Mouse (Mus musculus): ENCODE results near the gene Pex5. TPM values are rescaled to one million over a fixed set of nuclear protein-coding genes. Genes with fewer than 3 reads are reported as not detected.

Gene Pex5
- total RNA-seq, 2 experiments from 2014 or later, result 93.1 to 104 TPM

GRCm38 (mm10) chr6:124364328-124364727, 50.5 kb downstream of the Pex5 start:
- DNase-seq, result no peak

DNA sequence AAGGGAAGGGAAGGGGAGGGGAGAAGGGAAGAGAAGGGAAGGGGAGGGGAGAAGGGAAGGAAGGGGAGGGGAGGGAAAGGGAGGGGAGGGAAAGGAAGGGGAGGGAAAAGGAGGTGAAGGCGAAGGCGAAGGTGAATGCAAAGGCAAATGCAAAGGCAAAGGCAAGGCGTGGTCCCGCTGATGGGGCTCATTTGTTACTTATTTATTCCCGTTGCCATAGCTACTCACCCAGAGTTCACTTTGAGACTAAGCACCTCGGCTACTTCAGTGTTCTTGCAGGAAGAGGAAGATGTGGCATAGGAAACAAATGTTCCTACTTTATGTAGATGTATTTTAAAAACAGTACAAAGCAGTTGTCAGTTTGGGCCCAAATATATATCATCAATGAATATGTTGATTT, 54.3 kb downstream of the Pex5 start:
- DNase-seq, result no peak

DNA sequence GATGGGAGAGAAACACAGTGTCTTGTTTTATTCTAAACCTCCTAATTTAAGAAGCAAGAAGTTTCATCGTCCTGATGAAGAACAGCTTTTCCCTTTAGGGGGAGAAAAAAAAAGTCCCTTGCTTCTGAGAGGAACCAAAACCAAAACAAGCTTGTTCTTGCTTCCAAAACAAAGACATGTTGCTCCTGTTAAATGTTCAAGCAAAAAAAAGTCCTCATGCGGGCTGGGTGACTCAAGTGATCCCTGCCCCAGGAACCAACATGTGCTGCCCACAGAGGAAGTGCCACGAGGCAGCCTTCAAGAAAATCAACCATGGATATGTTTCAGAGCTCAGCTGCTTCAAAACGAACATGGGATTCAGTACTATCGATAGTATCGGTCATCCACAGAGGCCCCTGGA, 55.9 kb downstream of the Pex5 start:
- no peak for DNase-seq

- no peak for DNase-seq
Observed at GRCm38 (mm10) chr6:124353246-124353645, 61.6 kb downstream of the Pex5 start.

Other genes starting within 250 kb of the Pex5 start
- not detected for gene Vmn2r27, start 183.2 kb downstream of the Pex5 start, total RNA-seq (2021)
- 10 to 100 TPM in 1 of 2 experiments, 1 to 10 TPM in 1; 9.8 to 20.8 TPM for gene Cd163, start 110.4 kb downstream of the Pex5 start, total RNA-seq (2021)
- 10 to 100 TPM; 78.7 to 79.4 TPM for gene Clstn3, start 49.7 kb upstream of the Pex5 start, total RNA-seq (2021)
- 10 to 100 TPM; 16.0 to 21.7 TPM for gene C1rl, start 78.0 kb upstream of the Pex5 start, total RNA-seq (2021)
- 10 to 100 TPM; 40.4 to 51.1 TPM for gene C1ra, start 97.3 kb upstream of the Pex5 start, total RNA-seq (2021)
- 100 to 1,000 TPM in 1 of 2 experiments, 10 to 100 TPM in 1; 76.9 to 105 TPM for gene C1s1, start 127.3 kb upstream of the Pex5 start, total RNA-seq (2021)
- 1 to 10 TPM; 4.7 to 5.1 TPM for gene C1rb, start 155.2 kb upstream of the Pex5 start, total RNA-seq (2021)
- gene C1s2, start 221.0 kb upstream of the Pex5 start, total RNA-seq (2021), result 1 to 10 TPM; 2.5 to 4.2 TPM
- gene Lpcat3, start 248.0 kb upstream of the Pex5 start, total RNA-seq (2021), result 10 to 100 TPM; 80.8 to 85.7 TPM

All from adrenal gland, postnatal 10 days (tissue).